Mouse (Mus musculus): ENCODE measurements around the gene Dbnl. TPM values are rescaled to one million over a fixed set of nuclear protein-coding genes. Genes with fewer than 3 reads are reported as not detected.

Dbnl gene
- polyA plus RNA-seq (2016; fragmentation: Nextera tagmentation; extraction: Ambion mirVana) = 132 and 139 TPM in 2 replicates

DNA sequence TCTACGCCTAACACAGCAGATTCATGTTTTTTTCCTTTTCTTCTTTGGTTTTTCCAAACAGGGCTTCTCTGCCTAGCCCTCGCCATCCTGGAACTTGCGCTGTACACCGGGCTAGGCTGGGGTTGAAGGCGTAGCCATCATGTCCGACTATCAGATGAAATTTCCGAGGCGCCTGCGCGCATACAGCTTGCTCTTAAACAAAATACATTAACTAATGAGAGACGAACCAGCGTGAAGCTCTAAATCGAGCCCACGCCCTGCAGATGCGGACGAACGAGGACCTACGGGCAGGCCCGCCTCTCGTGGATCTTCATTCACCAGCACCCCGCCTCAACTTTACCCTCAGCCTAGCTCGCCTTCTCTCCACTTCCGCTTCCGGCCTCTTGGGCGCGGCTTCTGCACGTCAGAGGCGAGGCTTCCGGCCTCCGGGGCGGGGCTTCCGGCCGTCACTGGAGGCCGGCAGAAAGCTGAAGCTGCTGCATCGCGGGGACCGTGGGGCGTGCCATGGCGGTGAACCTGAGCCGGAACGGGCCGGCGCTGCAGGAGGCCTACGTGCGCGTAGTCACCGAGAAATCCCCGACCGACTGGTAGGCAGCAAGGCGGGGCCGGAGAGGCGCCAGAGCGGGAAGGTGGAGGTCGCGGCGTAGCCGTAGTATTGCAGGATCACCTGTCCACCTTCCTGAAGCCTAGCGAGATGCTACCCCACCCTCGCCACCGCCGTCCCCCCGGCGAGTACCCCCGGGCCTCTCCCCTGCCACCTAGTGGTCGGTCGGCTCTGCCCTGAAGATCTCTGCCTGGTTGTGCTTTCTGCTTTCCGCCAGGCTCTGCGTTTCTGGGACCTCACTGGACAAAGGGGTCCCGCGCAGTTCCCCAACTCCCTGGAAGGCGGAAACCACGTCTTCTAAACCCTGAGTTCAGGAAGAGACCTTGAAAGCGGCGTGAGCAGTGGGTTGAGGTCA, at the start of gene Dbnl:
TSS of gene Dbnl (plus strand) at position 433 of the 959 bp plus-strand sequence.
- H3K4me3 ChIP-seq = peak within 1 kb of the TSS; percentile 85
- WGBS = under 1% methylated on average over 74 of the region's 74 CpGs
- H3K27me3 ChIP-seq = no peaks in the 10 kb centered on the region
- H3K4me1 ChIP-seq = peaks cover 19% of the 10 kb centered on the region
- ATAC-seq (ENCODE audit: insufficient number of reproducible peaks, insufficient read depth, low FRiP score, low TSS enrichment) = peak; percentile 95
- peak within 1 kb of the TSS; percentile 85 for H3K9ac ChIP-seq
- peak within 1 kb of the TSS; percentile 91 for H3K27ac ChIP-seq
- peaks cover 22% of the 10 kb centered on the region for H3K36me3 ChIP-seq
- H3K9me3 ChIP-seq = no peaks in the 10 kb centered on the region
- H3K4me2 ChIP-seq (replicated peaks) = peak within 1 kb of the TSS; percentile 75

DNA sequence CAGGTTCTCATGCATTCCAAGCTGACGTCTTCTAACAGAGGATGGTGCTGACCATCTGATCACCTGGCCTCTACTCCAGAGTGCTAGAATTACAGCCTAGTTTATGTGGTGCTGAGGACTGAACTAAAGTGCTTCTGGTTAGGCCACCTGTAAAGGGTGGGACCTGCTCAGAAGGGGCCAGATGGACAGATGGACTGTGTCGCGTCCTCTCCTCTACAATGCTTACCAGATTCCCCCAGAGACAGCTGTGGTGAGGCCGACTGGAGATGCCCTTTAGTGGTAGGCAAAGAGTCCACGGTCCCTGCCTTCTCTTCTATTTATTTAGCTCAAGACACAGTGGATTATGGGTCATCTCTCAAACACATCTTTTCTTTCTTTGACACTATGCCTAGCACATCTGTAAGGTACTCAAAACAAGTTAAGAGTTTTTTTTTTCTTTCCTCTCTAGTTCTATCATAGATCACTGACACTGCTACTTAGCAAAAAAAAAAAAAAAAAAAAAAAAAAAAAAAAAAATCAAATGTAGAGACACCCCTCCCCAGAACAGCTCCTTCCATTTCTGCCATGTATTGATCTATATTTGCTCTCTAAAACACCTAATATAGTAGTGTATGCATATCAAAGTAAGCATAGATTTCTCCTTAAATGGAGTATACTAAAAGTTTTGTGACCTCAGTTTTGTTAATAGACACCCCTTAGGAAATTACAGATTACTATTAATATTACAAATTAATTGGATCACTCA, 49.2 kb upstream of the Dbnl start:
- Histone ChIP-seq H3K4me2 (replicated peaks) (no peak overlapping the region), H3K4me3 (no peak overlapping the region), H3K27ac (no peak overlapping the region), H3K27me3 (no peaks in the 10 kb centered on the region), H3K9ac (no peak overlapping the region), H3K9me3 (no peaks in the 10 kb centered on the region), H3K36me3 (no peaks in the 10 kb centered on the region), H3K4me1 (peaks cover 5% of the 10 kb centered on the region; the same call in 1 of the 2 replicates)
- ATAC-seq (ENCODE audit: insufficient number of reproducible peaks, insufficient read depth, low FRiP score, low TSS enrichment) = no peak
- WGBS = 75% methylated on average over 5 of the region's 5 CpGs

DNA sequence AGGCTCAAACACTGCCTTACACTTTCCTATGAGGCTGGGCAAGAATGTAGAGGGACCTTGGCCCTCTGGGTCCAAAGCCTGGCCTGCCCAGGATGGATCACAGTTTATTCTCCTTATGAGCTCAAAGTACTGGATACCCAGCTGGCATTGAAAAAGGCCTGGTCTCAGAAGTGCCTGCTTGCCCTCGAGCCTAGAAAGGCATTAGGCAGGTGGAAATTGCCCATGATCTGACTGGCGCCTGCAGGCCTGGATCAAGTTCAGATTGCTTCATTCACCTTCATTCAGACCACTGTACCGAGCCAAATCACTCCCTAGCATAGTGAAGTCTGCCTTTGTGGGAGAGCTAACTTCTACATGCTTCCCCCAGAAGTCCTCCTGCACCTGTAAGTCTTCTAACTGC, 48.4 kb upstream of the Dbnl start:
- Histone ChIP-seq H3K4me2 (replicated peaks) (peak overlapping the region; percentile 90; the same call in 1 of the 2 replicates), H3K4me1 (peaks cover 5% of the 10 kb centered on the region; the same call in 1 of the 2 replicates), H3K4me3 (no peak overlapping the region), H3K9ac (no peak overlapping the region), H3K27ac (no peak overlapping the region), H3K36me3 (no peaks in the 10 kb centered on the region), H3K27me3 (no peaks in the 10 kb centered on the region), H3K9me3 (no peaks in the 10 kb centered on the region)
- 79% methylated on average over 3 of the region's 3 CpGs for WGBS
- ATAC-seq (ENCODE audit: insufficient number of reproducible peaks, insufficient read depth, low FRiP score, low TSS enrichment) = no peak

DNA sequence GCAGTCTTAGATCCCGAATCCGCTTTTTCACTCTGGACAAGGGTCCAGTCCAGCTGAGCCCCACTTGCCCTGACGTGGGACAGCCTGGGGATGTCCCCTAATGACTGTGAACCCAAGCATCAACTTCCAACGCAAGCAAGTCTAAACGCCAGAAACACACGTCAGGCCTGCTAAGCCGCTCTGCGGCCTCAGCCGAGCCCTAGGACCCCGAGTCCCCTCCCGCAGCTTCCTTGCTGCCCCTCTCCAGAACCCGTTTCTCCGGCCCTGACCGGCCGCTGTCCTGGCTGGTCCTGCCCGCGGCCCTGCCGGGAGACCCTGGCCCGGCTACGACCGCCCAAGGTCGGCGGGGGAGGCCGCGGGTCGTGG, 47.7 kb upstream of the Dbnl start:
- ATAC-seq (ENCODE audit: insufficient number of reproducible peaks, insufficient read depth, low FRiP score, low TSS enrichment) = peak; percentile 66
- Histone ChIP-seq H3K9ac (peak overlapping the region; percentile 95), H3K9me3 (no peaks in the 10 kb centered on the region), H3K4me1 (peaks cover 5% of the 10 kb centered on the region; the same call in 1 of the 2 replicates), H3K27me3 (no peaks in the 10 kb centered on the region), H3K36me3 (no peaks in the 10 kb centered on the region), H3K4me3 (peak overlapping the region; percentile 94), H3K4me2 (replicated peaks) (peak overlapping the region; percentile 90), H3K27ac (peak overlapping the region; percentile 79)
- WGBS = 2% methylated on average over 26 of the region's 26 CpGs

DNA sequence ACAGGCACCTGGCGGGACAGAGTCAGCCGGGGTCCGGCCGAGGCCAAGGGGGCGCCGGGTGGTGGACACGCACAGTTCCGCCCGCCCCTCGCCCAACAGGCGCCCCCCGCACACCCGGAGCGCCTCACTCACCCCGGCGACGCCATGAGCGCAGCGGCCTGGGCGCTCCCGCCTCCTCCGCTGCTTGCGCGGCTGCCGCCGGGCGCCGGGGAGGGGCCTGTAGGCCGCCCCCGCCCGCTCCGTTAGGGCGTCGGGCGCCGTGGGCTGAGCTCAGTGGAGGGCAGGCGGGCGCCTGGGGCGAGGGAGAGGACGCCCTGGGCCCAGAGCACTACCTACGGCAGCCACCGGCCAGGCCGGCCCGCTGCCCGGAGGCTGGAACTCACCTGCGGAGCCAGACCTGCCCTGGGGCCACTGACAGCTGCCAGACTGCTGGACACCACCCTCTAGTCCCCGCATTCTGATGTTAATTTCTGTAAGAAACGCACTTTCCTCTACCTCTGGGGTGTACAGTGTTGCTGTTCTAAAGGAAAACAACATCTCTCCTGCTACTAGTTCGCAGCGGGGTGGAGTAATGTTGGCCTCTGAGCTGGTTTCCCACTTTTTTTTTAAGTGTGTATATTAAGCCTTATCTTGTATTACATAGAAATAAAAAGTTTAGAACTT, 47.2 kb upstream of the Dbnl start:
- Histone ChIP-seq H3K4me2 (replicated peaks) (peak overlapping the region; percentile 90), H3K9me3 (no peaks in the 10 kb centered on the region), H3K27me3 (no peaks in the 10 kb centered on the region), H3K36me3 (no peaks in the 10 kb centered on the region), H3K27ac (peak overlapping the region; percentile 79), H3K4me3 (peak overlapping the region; percentile 94), H3K4me1 (peaks cover 5% of the 10 kb centered on the region; the same call in 1 of the 2 replicates), H3K9ac (peak overlapping the region; percentile 95)
- ATAC-seq (ENCODE audit: insufficient number of reproducible peaks, insufficient read depth, low FRiP score, low TSS enrichment) = peak; percentile 89
- WGBS = 1% methylated on average over 38 of the region's 50 CpGs

DNA sequence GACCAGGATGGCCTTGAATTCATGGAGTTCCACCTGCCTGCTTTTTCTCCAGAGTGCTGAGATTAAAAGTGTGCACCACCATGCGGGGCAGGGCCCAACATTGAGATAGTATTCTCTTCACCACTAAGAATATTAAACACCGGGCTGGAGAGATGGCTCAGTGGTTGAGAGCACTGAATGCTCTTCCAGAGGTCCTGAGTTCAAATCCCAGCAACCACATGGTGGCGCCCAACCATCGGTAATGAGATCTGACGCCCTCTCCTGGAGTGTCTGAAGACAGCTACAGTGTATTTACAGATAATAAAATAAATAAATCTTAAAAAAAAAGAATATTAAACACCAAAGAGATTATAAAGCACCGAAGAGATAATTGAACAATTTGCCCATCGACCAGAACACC, 46.2 kb upstream of the Dbnl start:
- H3K4me2 ChIP-seq (replicated peaks) = no peak overlapping the region
- H3K4me3 ChIP-seq = no peak overlapping the region
- H3K9me3 ChIP-seq = no peaks in the 10 kb centered on the region
- no peak overlapping the region for H3K9ac ChIP-seq
- H3K4me1 ChIP-seq = peaks cover 5% of the 10 kb centered on the region; the same call in 1 of the 2 replicates
- no peaks in the 10 kb centered on the region for H3K36me3 ChIP-seq
- H3K27me3 ChIP-seq = no peaks in the 10 kb centered on the region
- no peak overlapping the region for H3K27ac ChIP-seq
- WGBS = 71% methylated on average over 7 of the region's 7 CpGs
- no peak for ATAC-seq (ENCODE audit: insufficient number of reproducible peaks, insufficient read depth, low FRiP score, low TSS enrichment)

DNA sequence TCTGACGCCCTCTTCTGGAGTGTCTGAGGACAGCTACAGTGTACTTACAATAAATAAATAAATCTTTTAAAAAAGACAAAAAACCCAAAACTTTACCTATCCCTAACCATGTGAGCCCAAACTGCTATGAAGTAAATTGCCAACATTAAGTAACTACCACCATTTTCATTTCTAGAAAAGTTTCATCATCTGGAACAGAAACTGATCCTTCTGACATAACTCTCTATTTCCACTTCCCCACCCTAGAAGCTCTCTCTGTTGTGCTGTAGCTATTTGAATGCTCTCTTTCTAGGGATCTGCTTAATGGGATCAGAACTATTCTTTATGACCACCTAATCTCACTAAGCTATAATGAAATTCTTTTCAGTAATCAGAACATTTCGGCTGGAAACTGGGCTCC, 43.3 kb upstream of the Dbnl start:
- Histone ChIP-seq H3K9ac (no peak overlapping the region), H3K27ac (no peak overlapping the region), H3K9me3 (no peaks in the 10 kb centered on the region), H3K4me2 (replicated peaks) (no peak overlapping the region), H3K36me3 (no peaks in the 10 kb centered on the region), H3K4me1 (peaks cover 2% of the 10 kb centered on the region; the same call in 1 of the 2 replicates), H3K27me3 (no peaks in the 10 kb centered on the region), H3K4me3 (no peak overlapping the region)
- WGBS = 79% methylated on average over 2 of the region's 2 CpGs
- no peak for ATAC-seq (ENCODE audit: insufficient number of reproducible peaks, insufficient read depth, low FRiP score, low TSS enrichment)

DNA sequence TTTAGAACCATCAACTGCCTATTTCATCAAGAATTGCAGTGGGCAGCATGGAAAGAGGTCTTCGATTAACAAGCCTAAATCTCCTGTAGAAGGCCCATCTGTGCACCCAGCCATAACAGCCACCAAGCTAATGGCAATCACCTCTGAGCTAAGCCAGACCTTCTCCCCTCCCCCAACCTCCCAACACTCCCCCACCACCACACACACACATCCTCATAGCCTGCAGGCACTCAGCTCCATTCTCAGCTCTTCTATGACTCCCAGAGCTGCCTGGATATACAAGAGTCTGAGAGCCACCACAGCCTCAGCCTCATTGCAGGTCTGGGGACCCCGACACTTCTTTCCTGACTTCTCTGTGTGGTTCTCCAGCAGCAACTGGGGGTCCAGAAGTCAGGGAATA, 34.5 kb upstream of the Dbnl start:
- no peaks in the 10 kb centered on the region for H3K27me3 ChIP-seq
- 0 out of 2 replicates have a peak, but pooled peaks cover 5% of the 10 kb centered on the region for H3K36me3 ChIP-seq
- H3K4me1 ChIP-seq = no peaks in the 10 kb centered on the region
- no peak overlapping the region for H3K9ac ChIP-seq
- 0 out of 2 replicates have a peak, but pooled peaks cover 5% of the 10 kb centered on the region for H3K9me3 ChIP-seq
- H3K4me2 ChIP-seq (replicated peaks) = no peak overlapping the region
- no peak overlapping the region for H3K4me3 ChIP-seq
- 83% methylated on average over 2 of the region's 2 CpGs for WGBS
- no peak for ATAC-seq (ENCODE audit: insufficient number of reproducible peaks, insufficient read depth, low FRiP score, low TSS enrichment)
- H3K27ac ChIP-seq = no peak overlapping the region

DNA sequence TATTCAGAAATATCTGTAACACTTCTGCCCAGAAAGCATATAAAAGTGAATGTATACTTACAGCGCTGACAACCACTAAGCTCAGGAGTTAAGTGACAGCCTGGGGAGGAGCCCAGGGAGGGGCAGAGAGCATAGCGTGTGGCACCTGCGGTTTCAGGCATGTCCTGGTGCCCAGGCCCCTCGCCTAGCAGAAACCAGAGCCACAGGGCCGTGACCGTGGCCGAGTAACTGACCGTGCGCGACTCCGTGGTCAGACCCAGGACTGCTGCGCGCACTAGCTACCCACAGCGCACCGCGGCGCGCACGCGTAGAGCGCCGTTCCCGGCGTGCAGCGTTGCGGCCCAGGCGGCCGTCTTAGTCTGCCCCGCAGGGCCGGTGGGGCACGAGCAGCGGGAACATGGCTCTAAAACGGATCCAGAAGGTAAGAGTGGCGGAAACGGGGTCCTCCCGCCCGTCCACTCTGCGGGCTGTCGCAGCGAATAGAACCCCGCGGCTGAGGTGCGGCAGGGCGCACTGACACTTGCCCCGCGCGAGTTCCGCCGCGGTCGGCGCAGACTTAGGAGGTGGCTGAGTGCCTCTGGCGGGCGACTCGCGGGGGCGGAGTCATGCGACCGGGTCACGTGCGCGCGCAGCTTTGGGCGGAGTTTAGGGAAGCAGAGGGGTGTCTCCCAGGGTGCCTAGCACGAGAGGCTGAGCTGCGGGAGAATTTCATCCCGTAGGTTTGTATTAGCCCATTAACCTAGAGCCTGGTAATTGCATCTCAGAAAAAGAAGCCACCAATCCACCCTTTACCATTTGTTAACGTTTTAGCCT, 26.3 kb upstream of the Dbnl start, which contains the start of gene Urgcp:
TSS of gene Urgcp (minus strand) at position 557 of the 813 bp plus-strand sequence.
- Histone ChIP-seq H3K9me3 (no peaks in the 10 kb centered on the region), H3K27ac (peak within 1 kb of the TSS; percentile 90), H3K9ac (peak within 1 kb of the TSS; percentile 82), H3K4me2 (replicated peaks) (peak within 1 kb of the TSS; percentile 66), H3K36me3 (0 out of 2 replicates have a peak, but pooled peaks cover 6% of the 10 kb centered on the region), H3K4me3 (peak within 1 kb of the TSS; percentile 70), H3K27me3 (no peaks in the 10 kb centered on the region), H3K4me1 (peaks cover 7% of the 10 kb centered on the region; the same call in 1 of the 2 replicates)
- ATAC-seq (ENCODE audit: insufficient number of reproducible peaks, insufficient read depth, low FRiP score, low TSS enrichment) = peak; percentile 98
- WGBS = under 1% methylated on average over 68 of the region's 68 CpGs

DNA sequence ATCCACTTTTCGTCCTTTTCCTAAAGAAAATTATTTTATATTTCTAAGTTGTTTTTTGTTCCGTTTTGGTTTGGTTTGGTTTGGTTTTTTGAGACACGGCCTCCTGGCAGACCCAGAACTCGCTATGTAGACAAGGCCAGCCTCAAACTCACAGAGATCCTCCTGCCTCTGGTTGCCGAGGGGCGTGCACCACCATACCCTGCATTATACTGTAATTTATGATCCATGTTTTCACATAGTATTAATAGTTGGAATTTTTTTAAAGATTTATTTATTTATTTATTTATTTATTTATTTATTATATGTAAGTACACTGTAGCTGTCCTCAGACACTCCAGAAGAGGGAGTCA, 25.7 kb upstream of the Dbnl start:
- Histone ChIP-seq H3K4me1 (peaks cover 7% of the 10 kb centered on the region; the same call in 1 of the 2 replicates), H3K27ac (peak overlapping the region; percentile 90), H3K27me3 (no peaks in the 10 kb centered on the region), H3K9ac (peak overlapping the region; percentile 82), H3K4me3 (peak overlapping the region; percentile 70), H3K4me2 (replicated peaks) (peak overlapping the region; percentile 66), H3K9me3 (no peaks in the 10 kb centered on the region), H3K36me3 (0 out of 2 replicates have a peak, but pooled peaks cover 6% of the 10 kb centered on the region)
- 20% methylated on average over 6 of the region's 6 CpGs for WGBS
- 0 out of 2 replicates have a peak, but pooled peaks have one; percentile 35 for ATAC-seq (ENCODE audit: insufficient number of reproducible peaks, insufficient read depth, low FRiP score, low TSS enrichment)
